Mouse (Mus musculus) olfactory bulb, adult 2 months (tissue): ENCODE results near the gene Ccl26.

ENCODE experiments used
- CTCF ChIP-seq: fragments of 200-500 bp; IDR thresholded peaks from 2 replicates; pipeline ENCODE4 v1.5.1; 2012; ENCODE audit warnings: low read depth, mild to moderate bottlenecking, low read length, moderate library complexity; ENCODE audit not compliant: insufficient read depth
- POLR2A ChIP-seq: fragments of 200-500 bp; IDR thresholded peaks from 2 replicates; pipeline ENCODE4 v1.6.1; 2012; ENCODE audit warnings: mild to moderate bottlenecking, low read depth, low read length, moderate library complexity; ENCODE audit not compliant: insufficient read depth

DNA sequence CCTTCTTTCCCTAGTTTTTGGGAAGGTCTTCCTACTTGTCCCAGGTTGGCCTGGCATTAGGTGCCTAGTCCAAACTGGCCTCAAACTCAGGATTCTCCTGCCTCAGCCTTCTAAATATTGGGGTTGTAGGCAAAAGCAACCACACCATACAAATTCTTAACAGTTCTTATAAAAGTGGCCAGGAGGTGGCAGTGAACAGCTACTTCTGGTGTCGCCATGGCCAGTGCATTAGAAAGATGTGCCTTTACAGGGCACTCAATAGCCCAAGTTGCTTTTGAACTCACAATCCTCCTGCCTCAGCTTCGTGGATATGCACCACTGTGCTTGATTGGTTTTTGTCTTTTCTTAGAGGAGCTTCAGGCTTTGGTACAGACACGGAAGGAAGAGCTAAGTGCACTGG, 12.5 kb downstream of the Ccl26 start:
- TF ChIP-seq CTCF (no peak), POLR2A (no peak)
